Mouse (Mus musculus) testis, postnatal 14 days (tissue): Measurements from ENCODE around the gene Wdr64.

ENCODE experiments used
- DNase-seq: peaks from one replicate; pipeline ENCODE4 v3.0.0; 2021; ENCODE audit warnings: low spot score

The Wdr64 gene

DNA sequence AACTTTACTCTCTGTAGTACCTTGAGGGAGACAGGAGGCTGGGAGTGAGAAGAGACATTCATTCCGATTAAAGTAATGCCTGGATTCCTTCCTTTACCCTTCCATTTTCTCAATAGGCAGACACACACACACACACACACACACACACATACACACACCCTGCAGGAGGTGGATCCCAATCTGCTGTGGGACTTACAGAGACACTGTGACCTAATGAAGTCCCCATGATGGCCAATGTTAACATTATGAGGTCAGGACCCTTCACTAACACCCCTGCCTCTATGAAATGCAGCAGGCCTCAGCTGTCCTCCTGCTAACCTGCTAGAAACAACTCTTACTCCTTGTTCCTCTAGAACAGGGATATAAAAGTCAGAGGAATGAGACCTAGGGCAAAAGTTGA, at the start of gene Wdr64:
Wdr64 (plus strand) TSS at position 301 of the 400 bp plus-strand sequence.
- no peak for DNase-seq

DNA sequence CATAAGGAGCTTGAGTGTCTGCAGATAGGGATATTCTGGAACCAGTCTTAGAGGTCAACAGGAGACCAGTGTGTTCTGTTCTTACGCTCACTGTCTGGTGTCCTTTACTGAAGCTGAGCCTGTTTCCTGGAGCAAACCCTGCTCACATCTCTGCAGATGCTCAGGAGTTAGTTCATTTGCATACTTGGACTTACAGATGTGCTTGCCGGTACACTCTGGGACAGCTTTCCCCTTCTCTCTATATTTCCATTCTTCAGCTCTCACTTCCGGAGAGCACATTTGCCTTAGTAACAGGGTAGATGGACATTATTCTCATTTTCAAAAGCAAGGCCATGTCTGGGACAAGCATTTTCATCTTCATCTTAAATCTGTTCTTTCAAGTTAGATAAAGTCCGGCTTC, 49.8 kb upstream of the Wdr64 start:
- no peak for DNase-seq

DNA sequence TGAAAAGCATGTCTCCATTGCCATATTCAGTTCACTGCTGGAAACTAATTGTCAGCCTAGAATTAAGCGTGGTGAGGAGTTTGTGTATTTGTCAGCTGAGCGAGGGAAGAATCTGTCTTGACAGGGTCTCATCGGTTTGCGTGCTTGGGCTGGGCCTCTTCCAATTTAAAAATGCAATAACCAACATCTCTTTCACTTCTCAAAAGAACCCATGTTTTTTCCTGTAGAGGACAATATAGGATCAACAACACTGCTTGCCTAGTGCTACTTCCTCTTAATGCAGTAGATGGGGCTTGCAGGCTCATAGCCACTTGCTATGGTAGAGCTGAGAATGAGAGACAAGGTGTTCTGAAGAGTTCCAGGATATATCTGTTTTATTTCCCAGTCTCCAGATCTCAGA, 38.5 kb upstream of the Wdr64 start:
- no peak for DNase-seq

DNA sequence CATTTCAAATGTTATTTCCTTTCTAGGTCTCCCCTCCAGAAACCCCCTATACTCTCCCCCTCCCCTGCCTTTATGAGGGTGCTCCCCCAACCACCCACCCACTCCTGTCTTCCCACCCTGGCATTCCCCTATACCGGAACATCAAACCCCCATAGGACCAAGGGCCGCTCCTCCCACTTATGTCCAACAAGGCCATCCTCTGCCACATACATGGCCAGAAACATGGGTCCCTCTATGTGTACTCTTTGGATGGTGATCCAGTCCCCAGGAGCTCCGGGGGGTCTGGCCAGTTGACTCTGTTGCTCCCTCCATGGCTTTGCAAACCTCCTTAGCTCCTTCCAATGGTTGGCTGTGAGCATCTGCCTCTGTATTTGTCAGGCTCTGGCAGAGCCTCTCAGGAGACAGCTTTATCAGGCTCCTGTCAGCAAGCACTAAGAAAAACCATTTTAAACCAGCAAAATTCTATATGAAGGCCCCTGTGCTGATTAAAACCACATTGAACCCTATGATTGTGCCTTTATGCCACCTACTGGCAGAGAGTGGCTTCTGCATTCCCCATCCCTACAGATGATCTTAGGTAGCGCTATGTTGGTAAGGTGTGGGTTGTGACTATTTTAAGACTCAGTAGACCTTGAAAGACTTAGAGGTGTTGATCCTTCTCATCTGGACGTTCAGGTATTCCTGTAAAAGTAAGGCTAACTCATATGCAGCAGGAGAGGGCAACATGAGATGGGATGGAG, 29.6 kb upstream of the Wdr64 start:
- DNase-seq, result no peak

DNA sequence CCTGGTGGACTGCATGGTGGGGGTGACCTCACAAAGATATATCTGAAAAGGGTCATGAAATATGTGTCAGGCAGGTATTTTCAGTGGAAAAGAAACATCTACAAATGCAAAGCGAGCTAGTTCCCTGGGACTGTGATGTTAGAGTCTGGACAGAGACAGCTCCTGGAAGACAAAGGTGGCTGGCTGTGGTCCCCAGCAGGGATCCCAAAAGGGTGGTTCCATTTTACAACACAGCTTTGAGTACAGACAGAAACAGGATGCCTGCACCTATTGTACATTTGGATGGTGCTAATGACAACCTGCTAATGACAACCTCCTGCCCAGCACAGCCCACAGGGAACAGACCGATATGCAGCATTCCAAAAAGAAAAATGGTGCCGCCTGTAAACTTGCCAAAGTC, 28.9 kb upstream of the Wdr64 start:
- no peak for DNase-seq

DNA sequence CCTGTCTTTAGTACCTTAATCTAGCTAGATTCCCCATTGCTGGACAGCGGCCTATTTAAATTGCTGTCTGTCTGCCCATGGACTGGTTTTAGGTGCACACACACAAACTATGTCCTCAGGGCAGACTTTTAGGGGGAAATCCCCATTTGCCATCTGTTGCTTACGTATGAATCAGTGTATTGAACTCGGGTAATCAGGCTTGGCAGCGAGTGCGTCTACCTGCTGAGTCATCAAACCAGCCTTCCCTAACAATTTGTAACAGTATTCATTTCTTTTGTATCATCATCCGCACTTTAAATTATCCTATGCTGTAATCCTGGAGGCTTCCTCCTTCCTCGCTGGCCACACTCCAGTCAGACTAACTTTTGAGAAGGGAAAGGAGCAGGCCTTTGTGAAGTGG, 28.4 kb upstream of the Wdr64 start:
- no peak for DNase-seq

DNA sequence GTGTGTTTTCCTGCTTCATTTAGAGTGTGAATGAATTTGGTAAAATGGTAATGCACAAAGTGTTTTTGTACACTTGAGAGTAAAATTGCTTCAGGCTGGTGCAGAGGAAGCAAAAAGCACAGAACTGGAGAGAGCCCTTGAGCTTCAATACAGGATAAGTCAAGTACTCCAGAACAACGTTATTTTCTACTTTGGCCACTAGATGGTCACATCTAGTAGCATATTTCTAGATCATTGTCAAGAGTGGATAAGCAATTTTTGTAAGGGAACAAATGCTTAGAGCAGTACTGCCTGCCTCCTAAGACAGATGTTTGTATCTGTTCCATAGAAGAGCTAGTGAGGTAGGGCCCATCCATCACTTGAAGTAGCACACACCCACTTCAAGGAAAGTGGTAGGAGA, 26.8 kb upstream of the Wdr64 start:
- no peak for DNase-seq

DNA sequence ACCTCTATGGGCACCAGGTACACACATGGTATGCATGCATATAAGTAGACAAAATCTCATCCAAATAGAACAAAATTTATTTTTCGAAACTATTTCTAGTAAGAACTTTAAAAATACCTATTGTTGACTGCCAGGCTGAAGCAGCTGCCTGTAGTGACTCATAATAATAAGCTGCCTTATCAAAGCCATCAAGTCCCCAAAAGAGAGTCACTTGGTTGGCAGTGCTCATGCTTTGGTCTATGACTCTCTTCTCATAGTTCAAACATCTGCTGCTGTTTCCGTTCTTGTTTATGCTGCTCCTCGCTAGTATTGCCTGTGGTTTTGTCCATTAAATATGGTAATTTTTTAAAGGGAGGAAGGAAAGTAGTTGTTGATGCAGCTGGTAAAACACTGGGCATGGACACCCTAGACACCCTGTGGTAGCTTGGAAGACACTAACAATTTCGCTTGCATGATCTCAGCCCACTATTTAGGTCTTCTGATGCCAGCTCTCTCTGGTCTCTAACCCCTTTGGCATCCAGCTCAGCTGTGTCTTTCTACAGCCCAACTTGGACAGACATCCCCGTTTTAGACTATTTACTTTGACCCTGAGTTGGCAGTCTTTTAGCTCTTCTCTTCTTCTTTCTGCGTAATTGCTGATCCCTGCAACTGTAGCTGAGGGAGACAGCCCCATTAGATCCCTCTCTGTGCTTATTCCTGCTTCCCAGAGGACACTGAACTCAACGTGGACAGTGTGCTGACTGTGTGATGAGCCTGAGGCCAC, 24.6 kb upstream of the Wdr64 start:
- DNase-seq, result no peak

DNA sequence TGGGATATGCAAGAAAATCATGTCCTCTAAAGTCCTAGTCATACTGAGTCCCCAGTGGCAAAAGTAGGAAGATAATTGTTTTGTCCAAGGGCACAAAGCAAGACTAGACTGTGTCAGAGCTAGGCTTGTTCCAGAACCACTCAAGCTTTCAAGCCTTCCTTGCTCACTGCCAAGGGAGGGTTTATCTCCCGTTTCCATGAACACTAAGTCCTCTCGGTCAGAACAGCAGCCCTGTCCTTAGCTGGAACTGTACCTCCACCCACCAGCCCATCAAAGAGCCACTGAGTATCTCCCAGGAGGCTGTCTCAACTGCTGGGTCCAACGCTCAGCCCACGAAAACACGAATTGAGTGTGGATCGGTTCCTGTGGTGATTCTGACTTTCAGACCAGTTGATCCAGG, 23.3 kb upstream of the Wdr64 start:
- DNase-seq, result no peak

DNA sequence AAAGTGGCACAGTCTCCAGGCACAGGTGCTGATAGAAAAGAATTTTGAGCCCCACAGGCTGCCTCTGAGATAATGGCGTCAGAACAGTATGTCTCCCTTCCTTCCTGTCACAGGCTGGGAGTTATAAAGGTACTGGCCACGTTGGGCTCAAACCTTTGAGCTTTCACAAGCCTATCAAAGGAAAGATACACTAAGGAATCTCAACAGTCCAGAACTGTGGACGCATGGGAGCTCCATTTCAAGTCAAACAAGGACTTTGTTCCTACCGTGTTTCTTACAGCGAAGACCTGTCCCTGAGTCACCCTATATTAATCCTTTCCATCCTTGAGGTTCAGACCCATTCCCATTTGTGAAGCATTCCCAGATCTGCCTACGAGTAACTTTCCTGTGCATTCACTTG, 20.9 kb upstream of the Wdr64 start:
- DNase-seq, result no peak

DNA sequence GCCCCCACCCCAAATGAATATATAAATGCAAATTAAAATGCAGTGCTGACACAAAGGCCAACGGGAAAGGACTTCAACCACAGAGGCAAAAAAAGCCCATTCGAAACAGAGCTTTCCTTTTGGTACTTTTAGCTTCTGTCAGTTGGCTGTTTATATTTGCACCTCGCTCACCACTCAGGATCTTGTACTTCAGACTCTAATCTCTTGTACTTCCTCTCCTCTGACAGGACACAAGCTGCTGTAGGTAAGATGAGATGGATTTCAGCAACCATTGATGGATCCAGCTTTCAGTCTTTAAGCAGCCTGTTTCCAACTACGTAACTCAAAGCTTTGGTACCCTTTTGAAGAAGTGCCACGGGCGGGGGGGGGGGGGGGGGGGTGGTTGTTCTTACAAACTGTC, 17.4 kb upstream of the Wdr64 start:
- DNase-seq, result no peak

DNA sequence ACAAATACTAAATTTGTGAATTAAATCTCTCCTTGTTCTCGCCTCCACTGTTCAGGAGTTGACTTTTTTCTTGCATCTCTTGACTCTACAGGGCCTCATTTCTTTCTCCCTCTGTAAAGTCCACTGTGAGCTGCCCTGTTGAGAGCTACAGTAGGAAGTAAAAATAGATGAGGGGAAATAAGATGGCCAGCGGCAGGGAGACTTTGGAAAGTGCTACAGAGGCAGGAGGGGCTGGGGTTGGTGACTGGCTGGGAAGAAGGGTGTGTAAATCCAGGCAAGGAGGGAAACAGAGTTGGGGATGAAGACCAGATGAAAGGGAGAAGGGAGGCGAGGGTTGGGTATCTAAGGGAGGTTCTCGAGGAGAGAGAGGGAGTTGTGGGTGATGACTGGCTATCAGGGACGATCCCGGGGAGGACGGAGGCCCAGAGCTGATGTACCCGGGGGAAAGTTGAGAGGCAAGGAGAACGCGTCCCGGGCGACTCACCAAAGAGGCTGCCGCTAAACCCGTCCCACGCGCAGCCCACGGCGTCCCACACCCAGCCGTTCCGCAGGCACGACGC, 6.6 kb upstream of the Wdr64 start:
- DNase-seq, result no peak

DNA sequence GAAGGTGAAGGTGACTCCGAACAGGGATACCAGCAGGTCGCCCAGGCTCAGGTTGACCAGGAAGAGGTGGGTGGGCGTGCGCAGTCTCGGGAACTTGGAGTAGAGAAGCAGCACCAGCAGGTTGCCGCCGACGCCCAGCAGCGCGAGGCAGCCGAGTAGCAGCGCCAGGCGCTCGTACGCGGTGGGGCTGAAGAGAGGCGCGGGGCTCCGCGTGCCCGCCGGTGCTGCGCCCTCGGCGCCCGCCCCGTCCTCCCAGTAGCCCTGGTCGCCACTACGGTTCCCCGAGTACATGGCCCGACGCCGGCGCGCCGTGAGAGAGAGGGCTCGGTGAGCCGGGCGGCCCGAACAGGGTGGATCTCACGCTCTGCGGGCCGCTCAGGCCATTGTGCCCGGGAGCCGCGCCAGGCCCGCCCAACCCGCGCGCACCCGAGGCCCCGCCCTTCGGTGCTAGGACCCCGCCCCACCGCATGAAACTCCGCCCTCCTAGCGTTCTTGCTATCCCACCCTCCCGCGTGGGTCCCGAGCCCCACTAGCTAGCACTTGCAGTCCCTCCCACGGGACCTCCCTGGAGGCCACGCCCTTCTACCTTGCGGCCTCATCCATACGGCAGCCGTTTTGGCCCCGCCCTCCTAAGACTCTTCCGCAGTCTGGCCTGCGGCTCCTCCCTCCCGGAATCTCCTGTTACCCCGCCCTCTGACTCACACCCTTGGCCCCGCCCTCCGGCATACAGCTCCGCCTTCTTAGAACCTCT, 6.0 kb upstream of the Wdr64 start, which contains the start of the genes Opn3 and Chml:
Opn3 (minus strand) TSS at position 531 of the 751 bp plus-strand sequence.
Chml (minus strand) TSS at position 656 of the 751 bp plus-strand sequence.
- DNase-seq, result peak; percentile 100

DNA sequence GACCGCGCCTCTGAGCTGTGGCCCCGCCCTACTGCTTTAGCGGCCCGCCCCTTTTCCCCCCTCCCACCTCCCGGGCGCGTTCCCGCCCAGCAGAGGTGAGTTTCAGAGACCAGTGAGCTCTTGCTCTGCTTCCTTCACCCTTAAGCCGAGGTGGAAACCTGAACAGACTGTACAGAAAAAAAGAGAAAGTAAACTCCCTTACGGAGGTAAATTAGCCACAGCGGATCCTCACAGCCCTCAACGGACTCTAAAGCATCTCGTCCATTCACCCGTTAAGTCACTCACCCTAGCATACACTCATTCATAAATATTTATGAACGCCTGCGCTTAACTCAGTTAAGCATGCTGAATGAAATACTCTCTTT, 5.4 kb upstream of the Wdr64 start:
- DNase-seq, result no peak

DNA sequence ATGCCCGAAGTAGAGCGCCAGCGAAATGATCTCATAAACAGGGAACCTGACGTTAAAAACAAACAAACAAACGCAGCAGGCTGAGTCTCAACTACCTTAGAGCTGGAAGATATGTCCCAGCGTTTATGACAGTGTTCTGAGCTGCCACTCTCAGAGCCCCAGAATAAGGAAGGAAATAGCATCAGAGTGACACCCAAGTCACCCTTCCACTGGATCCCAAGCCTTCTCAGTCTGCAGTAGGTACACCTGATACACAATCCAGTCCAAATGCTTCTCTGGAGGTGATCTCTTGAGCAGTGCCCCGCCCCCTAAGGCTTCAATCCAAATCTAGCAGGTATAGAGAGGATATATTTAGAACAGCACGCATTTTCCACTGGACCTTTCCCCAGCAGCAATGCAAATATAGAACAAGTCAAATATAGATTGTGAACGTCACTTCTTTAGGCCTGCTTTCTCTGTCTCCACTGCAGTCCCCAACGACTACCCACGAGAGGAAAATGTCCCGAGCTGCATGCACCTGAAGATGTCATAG, 4.9 kb upstream of the Wdr64 start:
- no peak for DNase-seq

DNA sequence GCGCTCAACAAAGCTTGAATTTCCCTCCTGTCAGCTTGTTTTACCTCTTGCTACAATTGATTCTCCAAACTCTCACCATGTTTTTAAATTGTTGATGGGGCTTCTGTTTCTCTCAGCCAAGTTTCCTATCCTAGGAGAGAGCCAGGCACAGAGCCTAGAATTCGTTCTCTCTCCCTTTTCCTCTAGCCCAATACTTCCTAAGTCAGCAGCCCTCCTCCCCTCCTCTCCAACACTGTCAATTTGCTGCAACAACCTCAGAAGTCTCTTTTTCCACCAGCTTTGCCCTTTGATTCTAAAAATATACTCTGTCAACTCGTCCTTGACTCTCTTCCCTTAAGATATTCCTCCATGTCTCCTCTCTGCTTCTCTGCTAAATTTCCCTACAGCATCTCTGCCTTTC, 982 bp downstream of the Wdr64 start:
- DNase-seq, result no peak

DNA sequence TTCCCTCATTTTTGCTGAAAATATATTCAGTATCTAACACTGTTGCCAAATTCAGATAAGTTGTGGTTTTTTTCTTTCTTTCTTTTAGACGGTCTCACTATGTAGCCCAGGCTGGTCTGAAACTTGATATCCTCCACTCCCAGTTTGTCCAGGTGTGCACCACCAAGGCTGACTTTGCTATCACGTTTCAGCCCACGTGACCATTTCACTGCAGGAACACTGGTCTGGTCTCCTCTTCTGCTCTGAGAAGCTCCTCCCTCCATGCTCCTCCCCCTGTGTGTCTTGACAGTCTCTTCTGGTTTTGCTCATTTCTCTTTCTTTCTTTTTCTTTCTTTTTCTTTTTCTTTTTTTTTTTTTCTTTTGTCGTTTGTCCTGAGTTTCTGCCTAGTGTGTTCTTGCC, 1.4 kb downstream of the Wdr64 start:
- DNase-seq, result peak; percentile 52

DNA sequence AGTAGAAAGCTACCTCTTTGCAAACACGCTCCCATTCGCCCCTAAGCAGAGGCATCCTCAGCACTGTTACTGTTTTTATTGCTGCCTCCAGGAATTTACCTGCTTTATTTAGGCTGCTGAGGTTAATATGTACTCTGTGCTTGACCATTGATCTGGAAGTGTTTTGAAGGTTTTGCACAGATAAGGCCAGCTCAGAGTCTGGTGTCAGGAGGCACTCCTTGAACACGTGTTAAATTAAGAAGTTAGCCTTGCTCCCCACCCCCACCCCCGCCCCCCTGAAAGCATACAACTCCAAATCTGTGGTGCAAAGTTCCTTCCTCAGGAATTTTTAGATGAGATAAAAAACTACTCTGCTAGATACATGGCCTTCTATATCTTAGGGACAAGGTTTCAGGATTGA, 2.8 kb downstream of the Wdr64 start:
- DNase-seq, result no peak

DNA sequence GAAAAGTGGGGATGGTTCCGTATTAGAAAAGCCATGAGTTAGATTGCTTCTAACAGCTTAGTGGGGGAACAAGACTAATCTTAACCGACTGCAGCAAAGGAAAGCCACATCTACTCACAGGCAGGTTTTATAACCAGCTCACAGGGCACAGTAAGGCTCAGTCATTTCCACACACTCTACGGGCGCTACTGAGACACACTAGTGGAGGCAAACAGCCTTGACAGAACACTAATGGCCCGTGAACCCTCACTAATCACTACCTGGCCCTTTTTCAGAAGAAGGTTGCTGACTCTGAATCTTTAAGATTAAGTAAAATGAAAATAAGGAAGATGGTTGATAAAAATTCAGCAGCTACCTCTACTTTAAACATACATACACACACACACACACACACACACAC, 9.2 kb downstream of the Wdr64 start:
- DNase-seq, result no peak

DNA sequence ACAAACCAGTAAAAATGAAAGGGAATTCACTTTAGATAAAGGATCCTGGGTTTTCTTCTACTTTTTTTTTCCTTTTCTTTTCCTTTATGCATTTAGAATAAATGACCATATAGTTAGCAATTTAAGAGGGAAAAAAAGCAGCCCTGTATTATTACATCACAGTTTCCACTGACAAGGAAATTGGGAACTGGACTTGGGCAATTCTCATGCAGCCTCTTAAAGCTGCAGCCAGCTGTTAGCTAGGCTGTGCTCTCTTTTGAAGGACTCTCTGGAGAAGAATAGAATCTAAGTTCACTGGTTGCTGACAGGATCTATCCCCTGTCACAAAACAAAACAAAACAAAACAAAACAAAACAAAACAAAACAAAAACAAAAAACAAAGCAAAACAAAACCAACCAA, 9.6 kb downstream of the Wdr64 start:
- no peak for DNase-seq

DNA sequence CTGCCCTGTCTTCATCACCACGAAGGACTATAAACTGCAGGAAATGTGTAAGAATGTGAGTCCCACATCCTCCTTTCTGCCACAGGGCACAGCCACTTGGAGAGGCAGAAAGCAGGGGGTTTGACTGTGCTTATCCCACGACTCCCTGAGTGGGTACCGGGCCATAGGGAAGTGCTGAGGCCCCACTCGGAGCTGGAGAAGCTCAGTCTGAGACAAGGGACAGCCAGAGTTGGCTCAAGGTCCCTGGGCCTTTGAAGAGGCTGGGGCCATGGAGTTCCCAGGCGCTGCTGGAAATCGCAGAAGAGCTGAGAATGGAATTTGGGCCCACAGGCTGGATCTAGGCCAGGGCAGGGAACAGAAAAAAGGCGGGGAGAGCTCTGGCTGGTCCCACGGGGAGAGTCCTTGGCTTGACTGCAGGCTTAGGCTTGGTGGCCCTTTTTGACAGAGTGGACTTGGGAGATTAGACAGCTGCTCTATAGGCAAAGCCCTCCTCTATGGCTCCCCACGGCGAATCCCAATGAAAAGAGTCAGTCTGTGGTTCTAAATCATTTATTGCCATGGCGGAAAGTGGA, 14.0 kb downstream of the Wdr64 start:
- DNase-seq, result no peak

DNA sequence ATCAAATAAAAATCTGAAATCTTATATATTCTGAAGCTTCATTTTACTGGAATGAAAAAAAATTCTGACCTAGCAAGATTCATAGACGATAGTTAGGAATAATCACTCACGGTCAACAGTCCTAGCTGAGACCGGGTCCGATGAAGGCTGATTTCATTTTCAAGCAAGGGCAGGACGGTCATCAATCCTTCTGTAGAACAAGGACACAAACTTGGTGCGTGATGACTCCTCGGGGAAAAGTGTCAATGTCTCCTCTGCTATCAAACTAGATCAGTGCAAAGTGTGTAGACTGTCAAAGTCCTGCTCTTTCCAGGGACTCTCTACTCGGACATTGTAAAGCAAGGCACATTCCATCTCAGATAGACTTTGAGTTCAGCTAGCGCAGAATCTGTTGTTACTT, 18.4 kb downstream of the Wdr64 start:
- DNase-seq, result no peak
